Mouse (Mus musculus) intestine, postnatal 0 days (tissue): ENCODE measurements around the gene Fut1. TPM values are rescaled to one million over a fixed set of nuclear protein-coding genes. Genes with fewer than 3 reads are reported as not detected.

Source experiments
- ATAC-seq: fragments of 200-750 bp; cut with Nextera tagmentation; 2 replicates; pipeline ENCODE4 v1.8.0; 2017; ENCODE audit warnings: mild to moderate bottlenecking, moderate TSS enrichment, moderate library complexity
- H3K27ac ChIP-seq: fragments of 300-500 bp; sonication (generic); 2 replicates; pipeline ENCODE4 v1.5.1; 2014; ENCODE audit warnings: mild to moderate bottlenecking, low read depth, low read length, moderate library complexity
- H3K27me3 ChIP-seq: fragments of 300-500 bp; sonication (generic); replicated peaks from 2 replicates; pipeline ENCODE4 v1.6.1; 2014; ENCODE audit warnings: low read length, mixed read lengths; ENCODE audit not compliant: control insufficient read depth, insufficient read depth
- H3K36me3 ChIP-seq: fragments of 300-500 bp; sonication (generic); 2 replicates; pipeline ENCODE4 v1.6.1; 2014; ENCODE audit warnings: mild to moderate bottlenecking, moderate library complexity; ENCODE audit not compliant: control insufficient read depth, insufficient read depth
- H3K4me1 ChIP-seq: fragments of 300-500 bp; sonication (generic); replicated peaks from 2 replicates; pipeline ENCODE4 v1.6.1; 2014; ENCODE audit warnings: antibody characterized with exemption, low read length, mixed read lengths; ENCODE audit not compliant: control insufficient read depth, insufficient read depth
- H3K4me2 ChIP-seq: fragments of 300-500 bp; sonication (generic); replicated peaks from 2 replicates; pipeline ENCODE4 v1.6.1; 2014; ENCODE audit warnings: low read depth, mild to moderate bottlenecking, moderate library complexity
- H3K4me3 ChIP-seq: fragments of 300-500 bp; sonication (generic); 2 replicates; pipeline ENCODE4 v1.5.1; 2014; ENCODE audit warnings: low read depth, low read length
- H3K9ac ChIP-seq: fragments of 300-500 bp; sonication (generic); 2 replicates; pipeline ENCODE4 v1.6.1; 2014; ENCODE audit warnings: mild to moderate bottlenecking, low read depth, low read length
- H3K9me3 ChIP-seq: fragments of 300-500 bp; sonication (generic); 2 replicates; pipeline ENCODE4 v1.6.1; 2016; ENCODE audit warnings: mixed run types; ENCODE audit not compliant: control insufficient read depth
- CTCF ChIP-seq: sonication (generic); IDR thresholded peaks from 2 replicates; pipeline ENCODE4 v1.5.1; 2016; ENCODE audit warnings: low read depth, mild to moderate bottlenecking, control low read depth, antibody characterized with exemption, moderate library complexity
- WGBS: fragments of 180-500 bp; shearing (Covaris S2); extraction: QIAGEN DNeasy Blood & Tissue Kit; methylation state at CpG from one replicate; pipeline ENCODE4 v1.1.7; 2014; 5-methylcytosine and 5-hydroxymethylcytosine counted together
- polyA plus RNA-seq: library from polyadenylated mRNA; unstranded; fragments of >200 nt; fragmentation: Nextera tagmentation; extraction: Ambion mirVana; gene quantifications from 2 replicates; pipeline ENCODE4 v1.2.1, GENCODE M21; 2015

Gene Fut1
- polyA plus RNA-seq, 1 experiment from 2014 or later, result 0.23 TPM

DNA sequence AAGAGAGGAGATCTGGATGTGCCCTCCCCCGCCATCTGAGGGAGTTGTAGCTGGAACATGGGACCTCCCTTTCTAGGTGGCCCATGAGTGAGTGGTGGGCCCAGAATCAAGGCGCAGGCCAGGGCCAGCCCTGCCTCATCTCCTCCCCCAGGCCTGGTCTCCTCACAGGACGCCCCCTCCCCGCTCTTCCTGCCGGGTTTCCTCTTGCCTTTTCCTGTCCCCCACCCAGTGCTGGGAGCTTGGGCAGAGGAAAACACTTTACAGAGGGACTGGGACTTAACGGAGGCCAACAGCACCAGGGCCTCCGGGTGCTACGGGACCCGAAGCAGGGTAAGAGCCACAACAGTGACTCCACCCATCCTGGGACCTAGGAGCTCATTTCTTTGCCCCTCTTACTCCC, 10.2 kb downstream of the Fut1 start, which contains the start of gene Rasip1:
Gene Rasip1 (plus strand): TSS at position 228 of the 400 bp plus-strand sequence.
- Histone ChIP-seq H3K36me3 (no peaks in the 10 kb centered on the region), H3K4me3 (peak within 1 kb of the TSS; percentile 44), H3K4me2 (peak within 1 kb of the TSS; percentile 78), H3K4me1 (no peaks in the 10 kb centered on the region; the same call in 1 of the 2 replicates), H3K9ac (peak within 1 kb of the TSS; percentile 51), H3K9me3 (no peaks in the 10 kb centered on the region), H3K27ac (peak within 1 kb of the TSS; percentile 28), H3K27me3 (peaks cover 73% of the 10 kb centered on the region)
- WGBS, result 85% methylated on average over 9 of the region's 9 CpGs
- no peak for TF ChIP-seq CTCF
- no peak for ATAC-seq

- Histone ChIP-seq H3K36me3 (no peaks in the 10 kb centered on the region), H3K4me3 (peak overlapping the region; percentile 44)
- peak; percentile 79 for ATAC-seq
Observed at GRCm38 (mm10) chr7:45628364-45629294, 11.5 kb downstream of the Fut1 start.

DNA sequence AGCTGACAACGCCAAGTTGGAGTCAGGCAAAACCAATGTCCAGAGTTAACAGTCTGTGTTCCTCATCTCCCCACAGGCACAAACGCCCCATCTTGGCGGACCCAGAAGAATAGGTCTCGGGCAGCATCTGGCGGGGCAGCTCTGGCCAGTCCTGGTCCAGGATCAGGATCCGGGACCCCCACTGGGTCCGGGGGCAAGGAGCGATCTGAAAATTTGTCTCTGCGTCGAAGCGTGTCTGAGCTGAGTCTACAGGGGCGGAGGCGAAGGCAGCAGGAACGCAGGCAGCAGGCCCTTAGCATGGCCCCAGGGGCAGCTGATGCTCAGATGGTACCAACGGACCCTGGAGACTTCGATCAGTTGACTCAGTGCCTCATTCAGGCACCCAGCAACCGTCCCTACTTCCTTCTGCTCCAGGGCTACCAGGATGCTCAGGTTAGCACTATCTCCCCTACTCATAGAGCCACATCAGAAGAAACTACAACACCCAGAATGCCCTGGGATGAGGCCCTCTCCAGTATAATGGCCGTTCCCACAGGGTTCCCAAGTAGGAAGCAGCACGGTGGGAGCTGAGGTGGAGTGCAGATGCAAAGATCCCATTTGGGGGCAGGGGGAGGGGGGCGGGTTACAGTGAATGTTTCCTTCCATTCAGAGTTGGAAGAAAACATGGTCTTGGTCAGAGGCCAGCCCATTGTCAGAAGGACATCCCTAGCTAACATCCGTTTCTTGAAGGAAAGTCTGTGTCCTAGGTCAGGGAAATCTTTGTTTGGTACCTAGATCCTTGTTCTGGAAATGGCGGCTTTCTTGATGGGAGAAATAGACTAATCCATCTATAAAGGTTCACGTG, 13.2 kb downstream of the Fut1 start:
- H3K4me1 ChIP-seq, result no peaks in the 10 kb centered on the region; the same call in 1 of the 2 replicates
- 82% methylated on average over 23 of the region's 23 CpGs for WGBS
- no peak for ATAC-seq
- no peaks in the 10 kb centered on the region for H3K9me3 ChIP-seq
- H3K4me2 ChIP-seq, result no peak overlapping the region
- H3K4me3 ChIP-seq, result no peak overlapping the region
- no peak overlapping the region for H3K27ac ChIP-seq
- no peak overlapping the region for H3K9ac ChIP-seq
- TF ChIP-seq CTCF, result no peak
- H3K27me3 ChIP-seq, result peaks cover 79% of the 10 kb centered on the region
- H3K36me3 ChIP-seq, result no peaks in the 10 kb centered on the region

More at GRCm38 (mm10) chr7:45628364-45629294, 11.5 kb downstream of the Fut1 start:
- 2% methylated on average over 99 of the region's 105 CpGs for WGBS
- H3K27me3 ChIP-seq, result peaks cover 73% of the 10 kb centered on the region
- peak; percentile 94 for TF ChIP-seq CTCF
- no peaks in the 10 kb centered on the region for H3K9me3 ChIP-seq
- H3K9ac ChIP-seq, result peak overlapping the region; percentile 51
- peak overlapping the region; percentile 28; the same call in 1 of the 2 replicates for H3K27ac ChIP-seq
- H3K4me1 ChIP-seq, result no peaks in the 10 kb centered on the region; the same call in 1 of the 2 replicates
- peak overlapping the region; percentile 78 for H3K4me2 ChIP-seq

DNA sequence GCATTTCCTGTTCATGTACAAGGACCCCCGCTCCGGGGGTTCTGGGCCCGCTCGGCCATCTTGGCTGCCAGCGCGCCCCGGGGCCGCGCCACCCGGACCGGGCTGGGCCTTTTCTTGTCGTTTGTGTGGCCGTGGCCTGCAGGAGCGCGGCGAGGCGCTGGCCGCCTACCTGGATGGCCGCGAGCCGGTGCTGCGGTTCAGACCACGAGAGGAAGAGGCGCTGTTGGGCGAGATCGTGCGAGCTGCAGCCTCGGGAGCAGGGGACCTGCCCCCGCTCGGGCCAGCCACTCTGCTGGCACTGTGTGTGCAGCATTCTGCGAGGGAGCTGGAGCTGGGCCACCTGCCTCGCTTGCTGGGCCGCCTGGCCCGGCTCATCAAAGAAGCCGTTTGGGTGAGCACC, 15.4 kb downstream of the Fut1 start:
- H3K36me3 ChIP-seq, result 0 out of 2 replicates have a peak, but pooled peaks cover 2% of the 10 kb centered on the region
- TF ChIP-seq CTCF, result peak; percentile 52
- ATAC-seq, result no peak
- H3K9ac ChIP-seq, result no peak overlapping the region
- H3K9me3 ChIP-seq, result no peaks in the 10 kb centered on the region
- H3K4me1 ChIP-seq, result no peaks in the 10 kb centered on the region; the same call in 1 of the 2 replicates
- no peak overlapping the region for H3K27ac ChIP-seq
- no peak overlapping the region; the same call in 1 of the 2 replicates for H3K4me3 ChIP-seq
- peaks cover 62% of the 10 kb centered on the region for H3K27me3 ChIP-seq
- WGBS, result 44% methylated on average over 35 of the region's 35 CpGs
- H3K4me2 ChIP-seq, result peak overlapping the region; percentile 30; the same call in 1 of the 2 replicates

- H3K4me3 ChIP-seq, result no peak overlapping the region
- H3K36me3 ChIP-seq, result 0 out of 2 replicates have a peak, but pooled peaks cover 2% of the 10 kb centered on the region
- no peak overlapping the region for H3K27ac ChIP-seq
- no peak for ATAC-seq
- H3K27me3 ChIP-seq, result peaks cover 50% of the 10 kb centered on the region
- H3K4me2 ChIP-seq, result no peak overlapping the region
- H3K9me3 ChIP-seq, result no peaks in the 10 kb centered on the region
- H3K4me1 ChIP-seq, result no peaks in the 10 kb centered on the region
- WGBS, result 82% methylated on average over 11 of the region's 11 CpGs
- H3K9ac ChIP-seq, result no peak overlapping the region
- TF ChIP-seq CTCF, result no peak
Observed at GRCm38 (mm10) chr7:45634946-45635681, 18.0 kb downstream of the Fut1 start.
